ENCODE assay signal across 7 mouse cellular contexts in the genomic region with DNA sequence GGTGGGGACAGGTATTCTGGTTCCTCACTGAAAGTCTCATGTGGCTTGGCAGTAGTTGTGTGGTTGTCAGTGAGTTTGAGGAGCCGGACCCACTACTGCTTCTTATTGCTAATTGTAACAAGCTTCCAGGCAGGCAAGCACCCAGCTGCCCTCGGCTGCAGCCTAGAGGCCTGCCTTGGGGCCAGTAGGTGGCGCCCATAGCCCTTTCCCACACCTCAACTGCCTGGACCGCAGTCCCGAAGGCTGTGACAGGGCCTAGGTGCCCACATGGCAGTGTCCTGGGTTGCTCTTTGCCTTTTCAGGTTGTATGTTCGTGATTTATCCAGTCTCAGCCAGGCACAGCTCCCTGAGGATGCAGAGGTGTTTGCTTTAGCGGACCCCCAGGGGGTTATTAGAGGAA. TPM values are rescaled to one million over a fixed set of nuclear protein-coding genes. Genes with fewer than 3 reads are reported as not detected.
DNase-seq lines count a peak whose midpoint lies in the region; ATAC-seq and TF ChIP-seq lines count a peak whose summit lies in the region.

No protein-coding gene starts in this region.

- no peak overlapping the region for H3K9ac ChIP-seq in embryonic facial prominence, embryonic 14.5 days (ENCODE audit: low read depth, low read length)
- H3K9ac ChIP-seq in limb, embryonic 12.5 days (replicated peaks) = peak overlapping the region; percentile 27; the same call in 1 of the 2 replicates
- H3K9ac ChIP-seq in midbrain, embryonic 16.5 days (ENCODE audit: low read depth, low read length) = 0 out of 2 replicates have a peak overlapping the region, but pooled peaks have one; percentile 23

- TF ChIP-seq CTCF in spleen, adult 2 months (IDR thresholded peaks at IDR 0.05; ENCODE audit: extremely low read depth, insufficient read depth, insufficient read length, insufficient replicate concordance) = peak; percentile 78

- H3K36me3 ChIP-seq in embryonic facial prominence, embryonic 14.5 days (ENCODE audit: control insufficient read depth, insufficient read depth, low read length) = no peaks in the 10 kb centered on the region
- no peaks in the 10 kb centered on the region for H3K36me3 ChIP-seq in limb, embryonic 12.5 days
- H3K36me3 ChIP-seq in midbrain, embryonic 16.5 days (ENCODE audit: control insufficient read depth, insufficient read depth, low read length) = no peaks in the 10 kb centered on the region
- H3K36me3 ChIP-seq in spleen, adult 2 months (ENCODE audit: control insufficient read depth, insufficient read depth, low read length) = no peaks in the 10 kb centered on the region

- H3K4me3 ChIP-seq in embryonic facial prominence, embryonic 14.5 days (ENCODE audit: low read depth, low read length) = no peak overlapping the region
- H3K4me3 ChIP-seq in limb, embryonic 12.5 days (replicated peaks) = no peak overlapping the region
- no peak overlapping the region for H3K4me3 ChIP-seq in midbrain, embryonic 16.5 days (ENCODE audit: low read depth, low read length)
- H3K4me3 ChIP-seq in spleen, adult 2 months (ENCODE audit: extremely low read depth, insufficient read depth, insufficient read length) = no peak overlapping the region

- H3K27ac ChIP-seq in embryonic facial prominence, embryonic 14.5 days (replicated peaks; ENCODE audit: low read depth, low read length) = no peak overlapping the region
- H3K27ac ChIP-seq in limb, embryonic 12.5 days = no peak overlapping the region
- H3K27ac ChIP-seq in midbrain, embryonic 16.5 days (ENCODE audit: low read length) = no peak overlapping the region
- H3K27ac ChIP-seq in spleen, adult 2 months (ENCODE audit: insufficient read depth, low read length) = no peak overlapping the region

- 13% methylated on average over 7 of the region's 7 CpGs for WGBS in embryonic facial prominence, embryonic 14.5 days
- WGBS in limb, embryonic 12.5 days = 14% methylated on average over 7 of the region's 7 CpGs
- 9% methylated on average over 7 of the region's 7 CpGs for WGBS in midbrain, embryonic 16.5 days
- 25% methylated on average over 7 of the region's 7 CpGs for WGBS in spleen, adult 2 months

- H3K4me1 ChIP-seq in embryonic facial prominence, embryonic 14.5 days (ENCODE audit: control insufficient read depth, insufficient read depth, low read length) = peaks cover 5% of the 10 kb centered on the region; the same call in 1 of the 2 replicates
- H3K4me1 ChIP-seq in limb, embryonic 12.5 days (replicated peaks) = peaks cover 10% of the 10 kb centered on the region
- H3K4me1 ChIP-seq in midbrain, embryonic 16.5 days (ENCODE audit: control insufficient read depth, insufficient read depth, low read length) = peaks cover 21% of the 10 kb centered on the region
- H3K4me1 ChIP-seq in spleen, adult 2 months (ENCODE audit: control insufficient read depth, insufficient read depth, insufficient read length) = no peaks in the 10 kb centered on the region

- peak; percentile 82 for DNase-seq in adrenal gland, postnatal 25 days
- DNase-seq in embryonic facial prominence, embryonic 14.5 days (ENCODE audit: low spot score) = peak; percentile 74
- peak; percentile 68 to 75 for DNase-seq in heart, adult 9 months (ENCODE audit: low spot score in 2 of 2)
- peak; percentile 62 to 81 for DNase-seq in kidney, adult 8-10 months
- peak in 1 of 2 experiments; percentile 67 for DNase-seq in spleen, adult 2 months (ENCODE audit: low read depth in 1 of 2, low spot score in 2 of 2)

- TF ChIP-seq POLR2A in spleen, adult 2 months (IDR thresholded peaks at IDR 0.05; ENCODE audit: low read depth, low read length) = no peak

- no peaks in the 10 kb centered on the region for H3K9me3 ChIP-seq in embryonic facial prominence, embryonic 14.5 days (ENCODE audit: control insufficient read depth, low read length)
- H3K9me3 ChIP-seq in limb, embryonic 12.5 days = no peaks in the 10 kb centered on the region
- H3K9me3 ChIP-seq in midbrain, embryonic 16.5 days (replicated peaks; ENCODE audit: control insufficient read depth, low read length, poor library complexity, severe bottlenecking) = no peaks in the 10 kb centered on the region

- no peaks in the 10 kb centered on the region for H3K27me3 ChIP-seq in embryonic facial prominence, embryonic 14.5 days (replicated peaks; ENCODE audit: control insufficient read depth, insufficient read depth, low read length)
- H3K27me3 ChIP-seq in limb, embryonic 12.5 days = no peaks in the 10 kb centered on the region
- no peaks in the 10 kb centered on the region for H3K27me3 ChIP-seq in midbrain, embryonic 16.5 days (ENCODE audit: control insufficient read depth, insufficient read depth, low read depth, low read length)
- H3K27me3 ChIP-seq in spleen, adult 2 months (ENCODE audit: control insufficient read depth, insufficient read depth, low read length) = no peaks in the 10 kb centered on the region

- H3K4me2 ChIP-seq in embryonic facial prominence, embryonic 14.5 days (ENCODE audit: low read depth, low read length) = no peak overlapping the region
- no peak overlapping the region for H3K4me2 ChIP-seq in limb, embryonic 12.5 days
- H3K4me2 ChIP-seq in midbrain, embryonic 16.5 days (ENCODE audit: low read length) = no peak overlapping the region

- ATAC-seq in embryonic facial prominence, embryonic 14.5 days (ENCODE audit: low read depth) = peak; percentile 92
- peak; percentile 89; the same call in 1 of the 2 replicates for ATAC-seq in limb, embryonic 12.5 days (ENCODE audit: insufficient number of reproducible peaks, insufficient read depth, low FRiP score, low TSS enrichment, low read depth)
- ATAC-seq in midbrain, embryonic 16.5 days = peak; percentile 90

RNA-seq across cellular contexts. Expression of gene Clpb, which starts 16.2 kb away (rescaled TPM):
- total RNA-seq in adrenal gland, postnatal 25 days (2021) = 68.3 and 75.5 TPM in 2 replicates
- 37.5 and 48.5 TPM in 2 replicates for polyA plus RNA-seq in embryonic facial prominence, embryonic 14.5 days (2014; fragmentation: Nextera tagmentation; extraction: Ambion mirVana)
- polyA plus RNA-seq in limb, embryonic 12.5 days (2016; fragmentation: Nextera tagmentation; extraction: Ambion mirVana) = 44.0 and 48.4 TPM in 2 replicates
- 43.0 and 46.5 TPM in 2 replicates for polyA plus RNA-seq in midbrain, embryonic 16.5 days (2015; fragmentation: Nextera tagmentation; extraction: Ambion mirVana)
- 6.5 TPM in 2 replicates for polyA plus RNA-seq in spleen, adult 2 months (2012; rRNA removed)
